Mouse (Mus musculus): ENCODE measurements at regions not wholly inside any gene's neighbourhood (a gene's known extent, or its start where the extent isn't known, plus 50 kb on each side); places are given as distances from the start of the nearest gene placed in this dataset.

- no peak for DNase-seq
Observed at GRCm38 (mm10) chr5:55014952-55015351, 1016.7 kb downstream of the Stim2 start.

- DNase-seq = peak; percentile 1
Observed at GRCm38 (mm10) chr5:55049287-55049913, 1051.1 kb downstream of the Stim2 start.
